Mouse (Mus musculus) T-helper 1 cell (primary cell): ENCODE measurements around the gene Ppm1d.

ENCODE experiments used
- in situ Hi-C: fragments of 300-600 bp; cut with MboI, MseI; formaldehyde crosslinking; loops from one replicate; pipeline ENCODE4 v1.15.1; 2025; ENCODE audit warnings: high pct_unique_total_duplicates

Ppm1d gene

GRCm38 (mm10) chr11:85310713-85311574 is at the start of gene Ppm1d:
TSS of gene Ppm1d (plus strand) at chr11:85311244.
- in situ Hi-C loops: no loop called here

- in situ Hi-C loops: no loop called here
Measured at GRCm38 (mm10) chr11:85264635-85265034, 46.4 kb upstream of the Ppm1d start.

GRCm38 (mm10) chr11:85267393-85267792 is 43.7 kb upstream of the Ppm1d start:
- in situ Hi-C loops: no loop called here

GRCm38 (mm10) chr11:85270631-85271030 is 40.4 kb upstream of the Ppm1d start:
- in situ Hi-C loops: loop anchor here (5.0 to 10.0 kb wide), 2 partner anchors 62 to 184 kb away; no protein-coding TSS in a partner anchor

GRCm38 (mm10) chr11:85273299-85273698 is 37.7 kb upstream of the Ppm1d start:
- in situ Hi-C loops: loop anchor here (5.0 to 10.0 kb wide), 2 partner anchors 59 to 182 kb away; no protein-coding TSS in a partner anchor

- in situ Hi-C loops: loop anchor here (10.0 kb wide), 1 partner anchor 180 kb away; no protein-coding TSS in a partner anchor
Measured at GRCm38 (mm10) chr11:85275151-85275550, 35.9 kb upstream of the Ppm1d start.

- in situ Hi-C loops: loop anchor here (10.0 kb wide), 1 partner anchor 177 kb away; no protein-coding TSS in a partner anchor
Measured at GRCm38 (mm10) chr11:85277609-85278008, 33.4 kb upstream of the Ppm1d start.

- in situ Hi-C loops: loop anchor here (10.0 kb wide), 1 partner anchor 177 kb away; no protein-coding TSS in a partner anchor
Measured at GRCm38 (mm10) chr11:85278175-85278574, 32.9 kb upstream of the Ppm1d start.

GRCm38 (mm10) chr11:85281219-85281878 is 29.7 kb upstream of the Ppm1d start:
- in situ Hi-C loops: no loop called here

GRCm38 (mm10) chr11:85297953-85298352 is 13.1 kb upstream of the Ppm1d start:
- in situ Hi-C loops: no loop called here

GRCm38 (mm10) chr11:85299880-85300279 is 11.2 kb upstream of the Ppm1d start:
- in situ Hi-C loops: no loop called here

GRCm38 (mm10) chr11:85301161-85301560 is 9.9 kb upstream of the Ppm1d start:
- in situ Hi-C loops: no loop called here

- in situ Hi-C loops: no loop called here
Measured at GRCm38 (mm10) chr11:85301836-85302235, 9.2 kb upstream of the Ppm1d start.

- in situ Hi-C loops: no loop called here
Measured at GRCm38 (mm10) chr11:85306577-85307260, 4.3 kb upstream of the Ppm1d start.

- in situ Hi-C loops: no loop called here
Measured at GRCm38 (mm10) chr11:85308799-85309198, 2.2 kb upstream of the Ppm1d start.

GRCm38 (mm10) chr11:85310407-85310712 is 684 bp upstream of the Ppm1d start:
- in situ Hi-C loops: no loop called here

GRCm38 (mm10) chr11:85311645-85312490 is 824 bp downstream of the Ppm1d start:
- in situ Hi-C loops: no loop called here

GRCm38 (mm10) chr11:85312818-85313217 is 1.8 kb downstream of the Ppm1d start:
- in situ Hi-C loops: no loop called here

GRCm38 (mm10) chr11:85313361-85313760 is 2.3 kb downstream of the Ppm1d start:
- in situ Hi-C loops: no loop called here

GRCm38 (mm10) chr11:85323567-85324330 is 12.7 kb downstream of the Ppm1d start:
- in situ Hi-C loops: no loop called here
